Mouse (Mus musculus) lung, embryonic 16.5 days (tissue): Measurements from ENCODE around the gene Prg4. TPM values are rescaled to one million over a fixed set of nuclear protein-coding genes. Genes with fewer than 3 reads are reported as not detected.
A peak's percentile ranks its signal among the peaks of the same experiment; 100 is the strongest.

Experiments used
- ATAC-seq: fragments of 200-750 bp; cut with Nextera tagmentation; 2 replicates; pipeline ENCODE4 v1.8.0; 2017; ENCODE audit warnings: low read depth, mild to moderate bottlenecking, moderate library complexity
- H3K27ac ChIP-seq: fragments of 300-500 bp; sonication (generic); 2 replicates; pipeline ENCODE4 v1.5.1; 2014; ENCODE audit warnings: mild to moderate bottlenecking, control low read depth, low read length
- H3K27me3 ChIP-seq: fragments of 300-500 bp; sonication (generic); 2 replicates; pipeline ENCODE4 v1.6.1; 2014; ENCODE audit warnings: low read depth, low read length, mixed read lengths; ENCODE audit not compliant: control insufficient read depth, insufficient read depth
- H3K36me3 ChIP-seq: fragments of 300-500 bp; sonication (generic); 2 replicates; pipeline ENCODE4 v1.6.1; 2014; ENCODE audit warnings: low read length; ENCODE audit not compliant: control insufficient read depth, insufficient read depth
- H3K4me1 ChIP-seq: fragments of 300-500 bp; sonication (generic); replicated peaks from 2 replicates; pipeline ENCODE4 v1.6.1; 2014; ENCODE audit warnings: low read length, mixed read lengths; ENCODE audit not compliant: control insufficient read depth, insufficient read depth
- H3K4me2 ChIP-seq: fragments of 300-500 bp; sonication (generic); 2 replicates; pipeline ENCODE4 v1.6.1; 2014; ENCODE audit warnings: low read depth, low read length, control low read depth
- H3K4me3 ChIP-seq: fragments of 300-500 bp; sonication (generic); 2 replicates; pipeline ENCODE4 v1.5.1; 2014; ENCODE audit warnings: mild to moderate bottlenecking, low read length, control low read depth
- H3K9ac ChIP-seq: fragments of 300-500 bp; sonication (generic); 2 replicates; pipeline ENCODE4 v1.6.1; 2014; ENCODE audit warnings: low read length, control low read depth
- H3K9me3 ChIP-seq: fragments of 300-500 bp; sonication (generic); 2 replicates; pipeline ENCODE4 v1.6.1; 2016; ENCODE audit warnings: low read length; ENCODE audit not compliant: control insufficient read depth
- WGBS: fragments of 180-500 bp; shearing (Covaris S2); extraction: QIAGEN DNeasy Blood & Tissue Kit; methylation state at CpG from one replicate; pipeline ENCODE4 v1.1.7; 2014; 5-methylcytosine and 5-hydroxymethylcytosine counted together
- polyA plus RNA-seq: library from polyadenylated mRNA; unstranded; fragments of >200 nt; fragmentation: Nextera tagmentation; extraction: Ambion mirVana; gene quantifications from 2 replicates; pipeline ENCODE4 v1.2.1, GENCODE M21; 2015

The Prg4 gene
- polyA plus RNA-seq, 1 experiment from 2014 or later, result 0.48 TPM

DNA sequence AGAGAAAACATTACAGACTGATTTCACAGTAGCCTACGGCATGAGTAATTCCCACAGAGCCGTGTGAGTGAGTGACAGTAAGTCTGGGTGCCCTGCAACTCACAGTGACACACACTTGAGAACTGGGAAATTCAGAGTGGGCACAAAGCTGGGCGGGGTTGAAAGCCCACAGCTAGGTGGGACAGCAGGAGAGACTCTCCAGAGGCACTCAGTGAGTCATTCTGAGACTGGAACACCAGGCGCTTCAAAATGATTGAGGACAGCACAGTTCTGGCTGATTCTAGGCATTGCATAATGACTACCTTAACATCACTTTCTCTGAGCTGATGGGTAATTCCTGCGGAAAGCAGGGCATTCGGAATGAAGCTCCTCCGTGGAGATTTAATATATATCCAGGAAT lies 6.6 kb upstream of the Prg4 start:
- Histone ChIP-seq H3K4me3 (no peak overlapping the region), H3K4me1 (no peaks in the 10 kb centered on the region), H3K9me3 (no peaks in the 10 kb centered on the region), H3K27me3 (no peaks in the 10 kb centered on the region), H3K9ac (no peak overlapping the region), H3K4me2 (no peak overlapping the region), H3K27ac (no peak overlapping the region), H3K36me3 (no peaks in the 10 kb centered on the region)
- ATAC-seq, result peak; percentile 38; the same call in 1 of the 2 replicates
- WGBS, result 68% methylated on average over 7 of the region's 7 CpGs

DNA sequence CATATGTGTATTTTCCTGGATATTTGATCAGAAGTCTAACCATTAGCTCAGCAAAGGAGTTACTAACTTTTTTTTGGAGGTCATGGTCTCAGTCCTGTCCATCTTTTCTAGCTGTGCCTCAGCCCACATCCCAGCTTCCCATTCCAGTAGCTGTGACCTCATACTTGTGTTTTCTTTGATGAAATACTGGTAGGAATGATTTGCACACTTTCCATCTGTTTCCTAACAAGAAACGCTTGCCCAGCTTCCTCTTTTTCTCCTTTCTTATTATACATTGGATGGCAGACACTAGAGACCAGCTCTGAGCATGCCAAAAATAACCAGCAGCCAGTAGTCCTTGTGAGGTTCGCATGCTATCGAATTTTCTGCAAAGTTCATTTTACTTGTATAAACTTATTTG lies 4.0 kb upstream of the Prg4 start:
- WGBS, result 73% methylated on average over 3 of the region's 3 CpGs
- no peaks in the 10 kb centered on the region for H3K9me3 ChIP-seq

DNA sequence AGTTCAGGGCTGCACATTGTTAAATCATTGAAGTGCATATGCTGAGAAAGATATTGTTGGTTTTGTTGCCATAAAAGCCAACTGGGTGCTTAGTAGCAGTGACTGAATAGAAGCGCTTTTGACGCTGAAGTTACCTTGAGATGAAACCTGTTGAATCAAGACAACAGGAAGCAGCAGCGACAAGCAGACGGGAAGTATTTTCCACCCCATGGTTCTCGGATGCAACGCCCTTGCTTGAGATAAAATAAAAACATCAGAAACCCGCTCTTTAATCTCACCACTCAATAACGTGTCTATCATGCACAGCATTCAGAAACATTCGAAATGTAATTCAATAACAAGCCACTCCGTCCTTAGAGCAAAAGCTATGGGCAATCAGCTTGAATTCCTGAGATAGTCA lies 601 bp downstream of the Prg4 start:
- Histone ChIP-seq H3K27me3 (no peaks in the 10 kb centered on the region), H3K36me3 (no peaks in the 10 kb centered on the region), H3K4me1 (no peaks in the 10 kb centered on the region), H3K9ac (no peak overlapping the region), H3K9me3 (no peaks in the 10 kb centered on the region), H3K27ac (no peak overlapping the region), H3K4me3 (no peak overlapping the region), H3K4me2 (no peak overlapping the region)
- 73% methylated on average over 10 of the region's 10 CpGs for WGBS
- ATAC-seq, result no peak

More for the DNA sequence above, 4.0 kb upstream of the Prg4 start:
- Histone ChIP-seq H3K27me3 (no peaks in the 10 kb centered on the region), H3K27ac (no peak overlapping the region), H3K9ac (no peak overlapping the region), H3K36me3 (no peaks in the 10 kb centered on the region), H3K4me1 (no peaks in the 10 kb centered on the region), H3K4me3 (no peak overlapping the region), H3K4me2 (no peak overlapping the region)
- no peak for ATAC-seq

DNA sequence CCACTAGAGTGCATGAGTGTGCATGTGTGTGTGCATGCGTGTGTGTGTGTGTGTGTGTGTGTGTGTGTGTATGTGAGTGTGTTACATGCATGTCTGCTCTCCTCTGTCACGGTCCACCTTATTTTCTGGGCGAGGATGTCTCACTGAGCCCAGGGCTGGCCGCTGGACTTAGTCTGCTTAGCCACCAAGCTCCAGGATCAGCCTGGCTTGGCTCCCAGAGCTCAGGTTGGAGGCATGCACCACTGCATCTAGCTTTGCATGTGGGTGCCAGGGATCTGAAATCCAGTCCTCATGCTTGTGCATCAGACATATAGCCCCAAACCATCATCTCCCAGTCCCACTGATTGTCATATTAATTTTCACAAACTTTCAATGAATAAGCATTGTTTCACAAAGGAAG lies 2.3 kb downstream of the Prg4 start:
- Histone ChIP-seq H3K9ac (no peak overlapping the region), H3K4me3 (no peak overlapping the region), H3K27me3 (no peaks in the 10 kb centered on the region), H3K4me1 (no peaks in the 10 kb centered on the region), H3K9me3 (no peaks in the 10 kb centered on the region), H3K27ac (no peak overlapping the region), H3K4me2 (no peak overlapping the region), H3K36me3 (no peaks in the 10 kb centered on the region)
- ATAC-seq, result no peak
- 72% methylated on average over 4 of the region's 4 CpGs for WGBS

DNA sequence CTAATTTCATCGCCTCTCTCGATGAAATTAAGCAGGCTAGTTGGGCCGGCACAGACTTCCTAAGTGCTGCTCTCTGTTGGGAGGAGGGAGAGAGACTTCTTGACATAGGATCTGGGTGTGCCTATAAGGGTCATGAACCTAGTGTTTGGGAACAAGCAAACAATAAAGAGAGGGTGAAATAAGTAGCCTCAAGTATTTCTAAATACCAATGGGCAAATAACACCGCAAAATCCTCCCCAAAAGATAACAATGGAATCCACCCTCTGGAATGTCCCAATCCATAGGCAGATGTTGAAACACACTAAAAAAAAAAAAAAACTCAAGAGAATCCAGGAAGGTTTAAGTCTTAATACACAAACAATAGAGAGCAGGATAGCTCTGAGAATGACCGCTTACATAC lies 2.9 kb downstream of the Prg4 start:
- Histone ChIP-seq H3K27ac (no peak overlapping the region), H3K9ac (no peak overlapping the region)
- 49% methylated on average over 5 of the region's 5 CpGs for WGBS

DNA sequence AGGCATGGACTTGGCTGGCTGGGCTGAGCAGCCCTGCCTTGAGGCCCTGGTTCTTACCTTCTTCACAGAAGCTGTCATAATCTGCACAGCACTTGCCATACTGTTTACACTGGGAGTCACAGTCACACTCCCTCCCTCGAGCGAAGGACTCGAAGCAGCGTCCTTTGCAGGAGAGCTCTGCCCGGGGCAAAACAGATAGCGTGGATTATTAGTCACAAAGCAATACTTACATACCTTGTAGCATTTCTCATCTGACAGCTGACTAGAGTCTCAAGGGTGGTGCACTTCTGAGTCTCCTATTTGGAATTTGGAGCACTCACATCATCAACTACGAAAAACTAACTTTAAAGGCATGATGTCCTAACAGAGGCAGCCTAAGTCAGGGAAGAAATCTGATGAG lies 5.4 kb downstream of the Prg4 start:
- H3K9me3 ChIP-seq, result no peaks in the 10 kb centered on the region
- WGBS, result 25% methylated on average over 7 of the region's 7 CpGs
- no peak overlapping the region for H3K27ac ChIP-seq
- H3K36me3 ChIP-seq, result no peaks in the 10 kb centered on the region
- H3K4me3 ChIP-seq, result no peak overlapping the region
- no peak overlapping the region for H3K9ac ChIP-seq
- H3K27me3 ChIP-seq, result no peaks in the 10 kb centered on the region
- no peak for ATAC-seq
- H3K4me1 ChIP-seq, result no peaks in the 10 kb centered on the region
- no peak overlapping the region for H3K4me2 ChIP-seq

More for the DNA sequence above, 2.9 kb downstream of the Prg4 start:
- Histone ChIP-seq H3K4me2 (no peak overlapping the region), H3K36me3 (no peaks in the 10 kb centered on the region), H3K4me1 (no peaks in the 10 kb centered on the region), H3K9me3 (no peaks in the 10 kb centered on the region), H3K4me3 (no peak overlapping the region), H3K27me3 (no peaks in the 10 kb centered on the region)
- ATAC-seq, result no peak

DNA sequence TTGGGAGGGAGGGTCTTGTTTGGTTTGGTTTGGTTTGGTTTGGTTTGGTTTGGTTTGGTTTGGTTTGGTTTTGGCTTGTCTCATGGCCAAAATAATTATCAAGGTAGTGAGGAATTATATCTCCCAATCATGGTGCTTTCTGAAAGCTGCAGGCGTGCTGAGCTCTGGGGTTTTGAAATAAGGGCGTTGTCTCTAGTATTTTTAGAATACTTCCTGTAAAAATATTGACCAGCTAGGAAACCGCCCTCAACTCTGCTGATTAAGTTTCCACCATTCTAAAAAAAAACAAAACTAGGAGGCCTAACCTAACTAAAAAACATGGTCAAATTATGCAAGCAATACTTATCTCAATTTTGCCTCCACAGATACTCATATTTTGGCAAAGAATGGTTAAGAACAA lies 6.4 kb downstream of the Prg4 start:
- Histone ChIP-seq H3K4me1 (no peaks in the 10 kb centered on the region), H3K36me3 (no peaks in the 10 kb centered on the region), H3K9me3 (no peaks in the 10 kb centered on the region), H3K27me3 (no peaks in the 10 kb centered on the region), H3K9ac (no peak overlapping the region), H3K4me3 (no peak overlapping the region), H3K4me2 (no peak overlapping the region), H3K27ac (no peak overlapping the region)
- ATAC-seq, result no peak
- 69% methylated on average over 3 of the region's 3 CpGs for WGBS

DNA sequence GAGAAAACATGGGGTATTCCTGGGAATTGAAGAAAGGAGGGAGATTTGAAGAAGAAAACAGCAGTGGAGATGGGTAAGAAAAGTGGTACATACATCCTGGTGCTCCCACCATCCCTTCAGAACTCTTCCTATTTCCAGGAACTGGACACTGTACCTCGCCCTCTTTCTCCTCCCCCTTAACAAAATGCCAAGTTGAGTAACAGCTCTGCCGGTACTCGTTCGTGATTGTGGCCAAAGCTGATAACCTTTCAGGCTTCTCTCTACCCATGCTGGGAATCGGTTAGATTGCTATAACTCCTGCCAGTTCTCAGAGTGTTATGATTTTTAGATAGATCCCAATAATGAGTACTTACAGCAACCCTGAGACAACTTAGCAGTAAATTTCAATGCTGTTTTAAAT lies 7.0 kb downstream of the Prg4 start:
- Histone ChIP-seq H3K27me3 (no peaks in the 10 kb centered on the region), H3K4me2 (no peak overlapping the region), H3K4me1 (no peaks in the 10 kb centered on the region), H3K9ac (no peak overlapping the region), H3K4me3 (no peak overlapping the region), H3K36me3 (no peaks in the 10 kb centered on the region), H3K9me3 (no peaks in the 10 kb centered on the region), H3K27ac (no peak overlapping the region)
- 45% methylated on average over 5 of the region's 5 CpGs for WGBS
- no peak for ATAC-seq

DNA sequence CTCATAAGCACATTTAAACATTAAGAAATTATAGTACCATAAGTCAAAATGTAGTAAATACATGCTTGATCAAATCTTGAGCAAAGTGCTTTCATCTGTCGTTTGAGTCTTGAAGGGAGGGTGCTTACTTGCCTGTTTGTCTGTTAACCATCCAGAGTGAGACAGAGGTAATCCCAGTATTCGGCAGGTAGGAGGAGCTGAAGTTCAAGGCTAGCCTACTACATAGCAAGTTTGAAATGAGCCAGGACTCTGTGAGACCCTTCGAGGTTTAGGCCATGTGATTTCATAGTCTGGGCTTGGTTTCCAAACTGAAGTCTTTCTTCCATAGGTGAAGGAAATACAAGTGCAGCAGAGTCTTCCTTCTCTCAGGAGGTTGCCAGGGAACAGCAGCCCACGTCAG lies 24.2 kb downstream of the Prg4 start:
- H3K27ac ChIP-seq, result no peak overlapping the region
- no peaks in the 10 kb centered on the region for H3K4me1 ChIP-seq
- no peaks in the 10 kb centered on the region for H3K27me3 ChIP-seq
- ATAC-seq, result no peak
- H3K9ac ChIP-seq, result no peak overlapping the region
- 70% methylated on average over 4 of the region's 4 CpGs for WGBS
- H3K36me3 ChIP-seq, result peaks cover 50% of the 10 kb centered on the region
- H3K4me3 ChIP-seq, result no peak overlapping the region
- H3K4me2 ChIP-seq, result no peak overlapping the region
- no peaks in the 10 kb centered on the region for H3K9me3 ChIP-seq

DNA sequence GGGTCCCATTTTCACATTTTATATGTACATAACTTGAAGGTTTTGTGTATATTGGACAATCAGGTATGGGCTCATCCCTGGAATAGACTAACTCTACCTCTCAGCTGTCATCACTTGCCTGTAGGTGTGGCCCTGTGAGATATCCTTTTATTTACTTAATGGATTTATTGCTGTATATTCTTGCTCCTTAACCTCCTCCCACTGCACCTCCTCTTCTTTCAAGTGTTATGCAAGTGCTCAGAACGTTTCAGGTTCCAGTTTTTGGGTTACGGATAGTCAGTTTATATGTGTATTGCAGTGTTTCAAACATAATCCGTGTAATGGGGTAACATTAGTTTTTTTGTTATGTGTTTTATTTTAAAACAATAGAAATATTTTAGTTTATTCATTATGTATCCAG lies 27.3 kb downstream of the Prg4 start:
- no peaks in the 10 kb centered on the region for H3K4me1 ChIP-seq
- H3K27ac ChIP-seq, result no peak overlapping the region
- 88% methylated on average over 3 of the region's 3 CpGs for WGBS
- H3K27me3 ChIP-seq, result no peaks in the 10 kb centered on the region
- H3K4me2 ChIP-seq, result no peak overlapping the region
- ATAC-seq, result no peak
- H3K9ac ChIP-seq, result no peak overlapping the region
- peaks cover 50% of the 10 kb centered on the region for H3K36me3 ChIP-seq
- H3K9me3 ChIP-seq, result no peaks in the 10 kb centered on the region
- H3K4me3 ChIP-seq, result no peak overlapping the region
